Mouse (Mus musculus): ENCODE measurements around the gene Chadl.

DNA sequence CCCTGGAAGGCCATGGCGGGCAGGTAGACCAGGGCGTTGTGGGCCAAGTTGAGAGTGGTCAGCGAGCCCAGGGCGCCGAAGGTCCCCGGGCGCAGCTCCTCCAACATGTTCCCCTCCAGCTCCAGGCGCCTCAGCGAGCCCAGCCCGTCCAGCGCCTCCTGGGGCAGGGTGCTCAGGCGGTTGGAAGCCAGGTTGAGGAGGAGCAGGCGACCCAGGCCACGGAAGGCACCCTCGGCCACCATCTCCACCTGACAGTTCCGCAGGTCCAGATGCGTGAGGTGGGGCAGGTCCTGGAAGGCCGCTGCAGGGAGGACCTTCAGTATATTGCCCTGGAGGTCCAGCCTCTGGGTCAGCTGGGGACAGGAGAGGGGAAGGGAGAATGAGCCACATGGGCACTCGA, 2.2 kb downstream of the Chadl start:
- TF ChIP-seq POLR2A (IDR thresholded peaks at IDR 0.05; ENCODE audit: borderline replicate concordance, extremely low read depth, low read depth, low read length) = no peak
- no peak for TF ChIP-seq CTCF (IDR thresholded peaks at IDR 0.05; ENCODE audit: insufficient read depth, low read length)

Data from lung, adult 2 months (tissue).